Mouse (Mus musculus): ENCODE measurements around the gene Ergic3.

- TF ChIP-seq POLR2A (IDR thresholded peaks at IDR 0.05; ENCODE audit: extremely low read depth, insufficient read depth, low read length) (no peak), CTCF (IDR thresholded peaks at IDR 0.05; ENCODE audit: low read depth, low read length) (no peak)
Measured at GRCm38 (mm10) chr2:155991151-155991550, 16.7 kb upstream of the Ergic3 start.

Measured in liver, adult 2 months (tissue).